In the genomic region with DNA sequence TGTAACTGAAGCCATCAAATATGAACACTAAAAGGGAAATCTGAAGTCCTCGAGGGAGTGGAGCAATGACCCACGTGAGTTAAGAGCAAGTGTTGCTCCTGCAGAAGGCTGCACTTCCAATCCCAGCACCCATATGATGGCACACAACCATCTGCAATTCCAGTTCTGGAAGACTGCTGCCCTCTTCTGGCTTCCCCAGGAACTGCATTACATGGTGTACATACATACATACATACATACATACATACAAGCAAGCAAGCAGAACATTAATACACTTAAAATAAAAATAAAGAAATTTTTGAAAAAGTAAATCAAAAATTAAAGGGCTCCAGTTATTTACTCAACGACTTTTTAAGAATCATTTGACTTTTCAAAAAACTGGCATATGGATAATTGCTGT, we compare ENCODE assay signal across 11 mouse cellular contexts. TPM values are rescaled to one million over a fixed set of nuclear protein-coding genes. Genes with fewer than 3 reads are reported as not detected.
DNase-seq lines count a peak whose midpoint lies in the region; ATAC-seq and TF ChIP-seq lines count a peak whose summit lies in the region.
"Had no signal": no experiment of that assay in that cellular context is flagged by ENCODE, and none has a peak within 500 bp of the region (broad histone marks: within the 10 kb centered on the region; RNA-seq: fewer than 3 reads in every experiment).

No protein-coding gene starts in this region.

- peak; percentile 11 for DNase-seq in kidney, postnatal 10 days
- peak; percentile 25 for DNase-seq in thymus, postnatal 14 days
- no peak for DNase-seq in thymus, adult 2 months
- DNase-seq in NIH3T3 (ENCODE audit: low read depth): peak; percentile 40
- DNase-seq in thymus, postnatal 36 days: peak; percentile 7 to 9
- no peak for DNase-seq in adrenal gland, adult 18-20 months (ENCODE audit: low spot score in 2 of 2)
- DNase-seq: cerebellum, adult 9-10 months had no signal

- TF ChIP-seq CTCF in thymus, adult 2 months (IDR thresholded peaks at IDR 0.05; ENCODE audit: borderline replicate concordance, control insufficient read depth, extremely low read depth, insufficient read depth, low read length, poor library complexity): no peak

- H3K36me3 ChIP-seq in kidney, embryonic 15.5 days: no peaks in the 10 kb centered on the region
- no peaks in the 10 kb centered on the region for H3K36me3 ChIP-seq in thymus, adult 2 months (ENCODE audit: control insufficient read depth, insufficient read depth, low read length)
- H3K36me3 ChIP-seq: forebrain, embryonic 10.5 days; hindbrain, embryonic 15.5 days had no signal

- no peaks in the 10 kb centered on the region for H3K9me3 ChIP-seq in kidney, embryonic 15.5 days (replicated peaks)
- H3K9me3 ChIP-seq: hindbrain, embryonic 15.5 days had no signal

- H3K4me3 ChIP-seq in kidney, embryonic 15.5 days (replicated peaks): no peak overlapping the region
- no peak overlapping the region for H3K4me3 ChIP-seq in thymus, adult 2 months (ENCODE audit: control insufficient read depth, insufficient read depth, low read length)
- H3K4me3 ChIP-seq: forebrain, embryonic 10.5 days; hindbrain, embryonic 15.5 days had no signal

- no peak for TF ChIP-seq POLR2A in thymus, adult 2 months (IDR thresholded peaks at IDR 0.05; ENCODE audit: control insufficient read depth, extremely low read depth, insufficient read depth, low read length, poor library complexity)

- no peak overlapping the region for H3K27ac ChIP-seq in kidney, embryonic 15.5 days
- no peak overlapping the region for H3K27ac ChIP-seq in thymus, adult 2 months (ENCODE audit: control insufficient read depth, insufficient read depth, low read length)
- H3K27ac ChIP-seq: forebrain, embryonic 10.5 days; hindbrain, embryonic 15.5 days had no signal

- no peak for ATAC-seq in kidney, embryonic 15.5 days (replicated peaks; ENCODE audit: low FRiP score)
- ATAC-seq in granulocyte monocyte progenitor cell, adult 5-6 weeks (replicated peaks; ENCODE audit: poor library complexity, severe bottlenecking): no peak

- H3K4me1 ChIP-seq in kidney, embryonic 15.5 days: no peaks in the 10 kb centered on the region
- H3K4me1 ChIP-seq in thymus, adult 2 months (replicated peaks; ENCODE audit: control insufficient read depth, insufficient read depth, low read length): no peaks in the 10 kb centered on the region

- no peak overlapping the region for H3K9ac ChIP-seq in kidney, embryonic 15.5 days
- H3K9ac ChIP-seq: hindbrain, embryonic 15.5 days had no signal

- no peaks in the 10 kb centered on the region for H3K27me3 ChIP-seq in kidney, embryonic 15.5 days
- no peaks in the 10 kb centered on the region for H3K27me3 ChIP-seq in thymus, adult 2 months (ENCODE audit: control insufficient read depth, insufficient read depth, low read length)
- H3K27me3 ChIP-seq: hindbrain, embryonic 15.5 days had no signal

- WGBS in kidney, embryonic 15.5 days: 90% methylated on average over 3 of the region's 3 CpGs
- 95% methylated on average over 3 of the region's 3 CpGs for WGBS in thymus, adult 2 months

- no peak overlapping the region for H3K4me2 ChIP-seq in kidney, embryonic 15.5 days
- H3K4me2 ChIP-seq: hindbrain, embryonic 15.5 days had no signal

RNA-seq across cellular contexts. Expression of gene Cavin2, which starts 58.7 kb away (rescaled TPM):
- 28.9 and 33.3 TPM in 2 replicates for polyA plus RNA-seq in kidney, embryonic 15.5 days (2015; fragmentation: Nextera tagmentation; extraction: Ambion mirVana)
- 4.8 and 9.4 TPM in 2 replicates for polyA plus RNA-seq in thymus, adult 2 months (2012; rRNA removed)
- total RNA-seq in granulocyte monocyte progenitor cell, adult 5-6 weeks (2014; fragmentation: Nextera tagmentation): not detected in 2 replicates
- total RNA-seq in granulocyte monocyte progenitor cell, adult 5-6 weeks (2017): 1.6 and 2.2 TPM in 2 replicates
- 10 to 100 TPM; 49.2 to 98.0 TPM for total RNA-seq in adrenal gland, adult 18-20 months (2021)

Comparison
In these comparisons a context has a peak if more than half of its experiments do, and no peak if none do; other contexts are left out.
1. DNase-seq: peak in kidney, postnatal 10 days (single experiment), thymus, postnatal 14 days (single experiment), NIH3T3 (single experiment) and thymus, postnatal 36 days (2 of 2); none in thymus, adult 2 months (single experiment) and adrenal gland, adult 18-20 months (0 of 2).
2. RNA of gene Cavin2, which starts 58.7 kb away (total RNA-seq): 49.2 to 98.0 TPM in adrenal gland, adult 18-20 months; 1.6 to 2.2 TPM in granulocyte monocyte progenitor cell, adult 5-6 weeks; every median in the first group is over 10 times any median in the second.